Mouse (Mus musculus) midbrain, embryonic 14.5 days (tissue): ENCODE data around the gene Gabpa. TPM values are rescaled to one million over a fixed set of nuclear protein-coding genes. Genes with fewer than 3 reads are reported as not detected.

Source experiments
- ATAC-seq: fragments of 200-750 bp; cut with Nextera tagmentation; 2 replicates; pipeline ENCODE4 v1.8.0; 2017; ENCODE audit warnings: moderate number of reproducible peaks, moderate library complexity; ENCODE audit not compliant: low FRiP score, low TSS enrichment
- DNase-seq: peaks from one replicate; pipeline ENCODE4 v3.0.0-alpha.2; 2015
- H3K27ac ChIP-seq: fragments of 300-500 bp; sonication (generic); replicated peaks from 2 replicates; pipeline ENCODE4 v1.5.1; 2014; ENCODE audit warnings: mild to moderate bottlenecking, low read depth, low read length, moderate library complexity
- H3K27me3 ChIP-seq: fragments of 300-500 bp; sonication (generic); 2 replicates; pipeline ENCODE4 v1.6.1; 2014; ENCODE audit warnings: low read length, control low read depth, mixed read lengths; ENCODE audit not compliant: control insufficient read depth, insufficient read depth
- H3K36me3 ChIP-seq: fragments of 300-500 bp; sonication (generic); 2 replicates; pipeline ENCODE4 v1.6.1; 2014; ENCODE audit warnings: low read length, control low read depth; ENCODE audit not compliant: control insufficient read depth, insufficient read depth
- H3K4me1 ChIP-seq: fragments of 300-500 bp; sonication (generic); 2 replicates; pipeline ENCODE4 v1.6.1; 2014; ENCODE audit warnings: mild to moderate bottlenecking, antibody characterized with exemption, low read length, control low read depth; ENCODE audit not compliant: control insufficient read depth, insufficient read depth
- H3K4me2 ChIP-seq: fragments of 300-500 bp; sonication (generic); 2 replicates; pipeline ENCODE4 v1.6.1; 2014; ENCODE audit warnings: mild to moderate bottlenecking, low read length, moderate library complexity
- H3K4me3 ChIP-seq: fragments of 300-500 bp; sonication (generic); replicated peaks from 2 replicates; pipeline ENCODE4 v1.5.1; 2014; ENCODE audit warnings: low read depth, low read length
- H3K9ac ChIP-seq: fragments of 300-500 bp; sonication (generic); replicated peaks from 2 replicates; pipeline ENCODE4 v1.6.1; 2014; ENCODE audit warnings: mild to moderate bottlenecking, low read length, moderate library complexity
- H3K9me3 ChIP-seq: fragments of 300-500 bp; sonication (generic); 2 replicates; pipeline ENCODE4 v1.6.1; 2016; ENCODE audit warnings: low read length, control low read depth, mixed read lengths; ENCODE audit not compliant: control insufficient read depth
- WGBS: fragments of 180-500 bp; shearing (Covaris S2); extraction: QIAGEN DNeasy Blood & Tissue Kit; methylation state at CpG from one replicate; pipeline ENCODE4 v1.1.7; 2014; 5-methylcytosine and 5-hydroxymethylcytosine counted together
- polyA plus RNA-seq: library from polyadenylated mRNA; unstranded; fragments of >200 nt; fragmentation: Nextera tagmentation; extraction: Ambion mirVana; gene quantifications from 2 replicates; pipeline ENCODE4 v1.2.1, GENCODE M21; 2014

The Gabpa gene
- polyA plus RNA-seq = 18.4 and 24.9 TPM in 2 replicates

DNA sequence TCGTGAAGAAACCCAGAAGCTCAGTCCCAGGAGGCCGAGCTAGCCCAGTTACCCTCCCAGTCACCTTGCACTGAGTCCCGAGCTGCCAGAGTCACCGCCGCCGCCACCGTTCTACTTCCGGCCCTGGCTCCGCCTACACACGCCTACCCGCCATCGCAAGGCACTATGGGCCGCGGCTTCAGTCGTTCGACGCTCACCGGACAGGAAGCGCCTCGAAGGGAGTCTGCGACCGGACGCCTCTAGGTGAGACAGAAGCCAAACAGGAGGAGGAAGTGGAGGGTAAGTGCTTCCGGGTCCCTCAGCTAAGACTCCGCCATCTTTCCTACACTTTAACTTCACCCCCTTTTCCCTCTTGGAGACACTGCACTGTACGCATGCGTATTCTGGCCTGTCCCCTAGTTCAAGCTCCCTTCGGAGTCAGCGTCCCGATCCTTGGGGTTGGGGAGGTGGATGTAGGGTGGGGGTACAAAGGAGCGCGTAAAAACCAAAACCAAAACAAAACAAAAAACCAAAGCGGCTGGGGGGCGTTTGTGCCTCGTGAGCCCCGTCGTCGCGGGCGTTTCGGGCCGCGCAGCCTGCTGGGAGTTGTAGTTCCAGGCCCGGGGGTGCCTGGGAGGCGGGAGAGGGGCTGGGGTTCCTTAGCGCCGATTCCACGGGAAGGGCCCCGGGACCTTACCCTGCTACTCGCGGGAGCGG lies at the start of gene Gabpa:
Gene Gabpa, plus strand, starts transcription at position 181 of the 696 bp plus-strand sequence.
- peak; percentile 94 for ATAC-seq
- H3K9ac ChIP-seq = peak within 1 kb of the TSS; percentile 95
- peaks cover 34% of the 10 kb centered on the region for H3K36me3 ChIP-seq
- WGBS = under 1% methylated on average over 52 of the region's 52 CpGs
- no peaks in the 10 kb centered on the region for H3K27me3 ChIP-seq
- H3K27ac ChIP-seq = peak within 1 kb of the TSS; percentile 95
- H3K4me2 ChIP-seq = peak within 1 kb of the TSS; percentile 86
- DNase-seq = peak; percentile 95
- peak within 1 kb of the TSS; percentile 92 for H3K4me3 ChIP-seq
- no peaks in the 10 kb centered on the region for H3K9me3 ChIP-seq
- peaks cover 16% of the 10 kb centered on the region for H3K4me1 ChIP-seq

DNA sequence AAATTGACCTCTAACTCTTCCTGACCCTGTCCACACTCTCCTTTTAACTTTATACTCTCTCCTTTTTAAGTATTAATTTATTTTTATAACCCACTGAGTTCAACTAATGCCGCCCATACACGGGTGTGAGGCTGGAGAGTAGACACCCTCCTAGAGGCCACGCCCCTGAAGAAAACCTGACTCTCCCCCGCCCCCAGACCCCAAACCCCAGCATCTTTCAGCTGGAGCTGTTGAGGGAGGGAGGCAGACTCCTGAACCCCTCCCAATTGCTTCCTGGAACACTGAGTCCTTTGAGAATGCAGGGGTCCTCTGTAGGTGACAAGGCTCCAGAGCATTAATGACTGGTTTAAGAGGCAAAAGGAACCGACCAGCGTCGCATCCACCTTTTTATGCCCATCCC lies 49.8 kb upstream of the Gabpa start:
- H3K27ac ChIP-seq = no peak overlapping the region
- no peaks in the 10 kb centered on the region for H3K36me3 ChIP-seq
- no peak for ATAC-seq
- H3K4me1 ChIP-seq = peaks cover 4% of the 10 kb centered on the region; the same call in 1 of the 2 replicates
- no peaks in the 10 kb centered on the region for H3K27me3 ChIP-seq
- H3K9me3 ChIP-seq = no peaks in the 10 kb centered on the region
- H3K4me2 ChIP-seq = no peak overlapping the region
- no peak overlapping the region for H3K9ac ChIP-seq
- H3K4me3 ChIP-seq = no peak overlapping the region
- 14% methylated on average over 7 of the region's 7 CpGs for WGBS
- no peak for DNase-seq

DNA sequence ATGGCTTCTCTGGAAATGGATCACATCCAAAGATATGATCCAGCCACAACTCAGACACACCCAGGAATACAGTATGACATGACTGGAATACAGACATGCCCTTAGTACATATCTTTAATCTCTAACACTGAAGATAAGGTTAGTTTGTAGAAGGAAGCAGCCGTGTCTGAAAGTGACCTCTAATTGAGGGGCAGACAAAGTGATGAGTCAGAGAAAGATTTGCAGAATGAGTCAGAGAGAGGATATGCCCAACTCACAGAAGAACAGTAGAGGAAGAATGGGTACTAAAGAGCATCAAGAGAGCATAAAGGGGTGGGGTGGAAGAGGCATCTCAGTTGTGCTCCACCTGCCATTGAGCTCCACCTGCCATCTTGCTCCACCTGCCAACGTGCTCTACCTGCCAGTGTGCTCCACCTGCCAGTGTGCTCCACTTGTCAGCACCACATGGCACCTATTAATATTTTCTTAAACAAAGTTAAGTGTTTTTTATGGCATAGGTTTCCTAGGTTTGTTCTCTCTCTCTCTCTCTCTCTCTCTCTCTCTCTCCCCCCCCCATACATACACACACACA lies 44.0 kb upstream of the Gabpa start:
- Histone ChIP-seq H3K27ac (no peak overlapping the region), H3K4me1 (no peaks in the 10 kb centered on the region), H3K9ac (no peak overlapping the region), H3K36me3 (peaks cover 5% of the 10 kb centered on the region; the same call in 1 of the 2 replicates), H3K9me3 (0 out of 2 replicates have a peak, but pooled peaks cover 3% of the 10 kb centered on the region), H3K27me3 (no peaks in the 10 kb centered on the region), H3K4me2 (no peak overlapping the region), H3K4me3 (no peak overlapping the region)
- WGBS = 94% methylated on average over 2 of the region's 2 CpGs
- ATAC-seq (no peak), DNase-seq (no peak)

DNA sequence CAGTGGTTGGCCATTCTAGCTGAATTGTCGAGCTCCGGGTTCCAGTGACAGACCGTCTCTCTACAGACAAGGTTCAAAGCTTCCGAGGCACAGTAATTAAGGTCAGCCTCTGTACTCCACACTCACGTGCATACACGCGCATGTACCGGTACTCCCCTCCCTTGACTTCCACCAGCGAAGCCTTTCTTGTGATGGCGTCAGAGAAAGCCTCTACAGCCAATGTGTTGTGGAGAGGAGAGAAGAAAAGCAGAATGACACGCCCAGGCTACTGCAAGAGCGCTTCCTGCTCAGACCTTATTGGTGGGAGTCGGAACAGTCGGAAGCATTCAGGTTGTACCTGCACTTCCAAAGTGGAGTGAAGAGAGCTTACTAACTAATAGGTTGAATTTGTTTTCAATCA lies 41.3 kb upstream of the Gabpa start:
- H3K4me2 ChIP-seq = no peak overlapping the region
- DNase-seq = no peak
- no peak overlapping the region for H3K4me3 ChIP-seq
- H3K9me3 ChIP-seq = 0 out of 2 replicates have a peak, but pooled peaks cover 3% of the 10 kb centered on the region
- H3K36me3 ChIP-seq = peaks cover 5% of the 10 kb centered on the region; the same call in 1 of the 2 replicates
- no peak for ATAC-seq
- no peaks in the 10 kb centered on the region for H3K27me3 ChIP-seq
- WGBS = 94% methylated on average over 14 of the region's 14 CpGs
- no peak overlapping the region for H3K9ac ChIP-seq
- no peak overlapping the region for H3K27ac ChIP-seq
- no peaks in the 10 kb centered on the region for H3K4me1 ChIP-seq

DNA sequence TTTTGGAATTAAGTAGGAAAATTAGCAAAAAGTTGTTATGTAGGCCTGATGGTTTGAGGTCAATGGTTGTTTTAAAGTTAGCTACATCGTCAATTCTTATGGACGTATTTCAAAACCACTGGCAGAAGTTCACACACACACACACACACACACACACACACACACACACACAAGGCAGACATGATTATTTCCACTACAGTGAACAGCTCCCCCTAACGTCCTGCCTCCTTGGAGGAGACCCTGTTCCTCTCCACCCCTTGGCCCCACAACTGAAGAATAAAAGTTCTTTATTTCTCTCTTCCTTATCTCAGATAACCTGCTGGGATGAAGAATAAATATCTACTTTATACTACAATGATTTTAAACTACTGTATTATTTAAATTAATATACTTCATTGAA lies 39.4 kb upstream of the Gabpa start:
- H3K27ac ChIP-seq = no peak overlapping the region
- H3K9me3 ChIP-seq = 0 out of 2 replicates have a peak, but pooled peaks cover 3% of the 10 kb centered on the region
- H3K9ac ChIP-seq = no peak overlapping the region
- WGBS = 67% methylated on average over 3 of the region's 3 CpGs
- DNase-seq (no peak), ATAC-seq (no peak)
- H3K36me3 ChIP-seq = peaks cover 5% of the 10 kb centered on the region; the same call in 1 of the 2 replicates
- no peaks in the 10 kb centered on the region for H3K27me3 ChIP-seq
- H3K4me2 ChIP-seq = no peak overlapping the region
- H3K4me1 ChIP-seq = no peaks in the 10 kb centered on the region
- no peak overlapping the region for H3K4me3 ChIP-seq

DNA sequence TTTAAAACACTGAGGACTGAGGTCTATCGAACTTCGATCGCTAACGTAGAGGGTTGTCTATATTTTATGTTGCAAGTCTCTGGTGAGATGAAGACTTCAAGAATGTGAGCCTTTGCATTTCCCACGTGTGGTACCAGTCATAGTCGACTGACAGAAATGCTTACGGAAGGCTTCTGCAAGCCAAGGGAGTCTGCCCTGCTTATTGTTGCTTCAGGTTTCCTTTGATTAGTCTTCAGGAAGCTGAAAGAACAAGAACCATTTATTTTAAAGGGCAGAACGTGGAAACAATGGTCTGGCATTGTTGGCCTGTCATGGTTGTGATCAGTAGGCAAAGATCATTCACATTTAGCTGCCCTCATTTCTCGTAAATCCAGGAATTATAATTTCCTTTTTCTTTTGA lies 38.0 kb upstream of the Gabpa start:
- WGBS = 69% methylated on average over 9 of the region's 9 CpGs
- H3K4me2 ChIP-seq = no peak overlapping the region
- no peaks in the 10 kb centered on the region for H3K9me3 ChIP-seq
- H3K27me3 ChIP-seq = no peaks in the 10 kb centered on the region
- H3K4me1 ChIP-seq = no peaks in the 10 kb centered on the region
- no peak overlapping the region for H3K27ac ChIP-seq
- no peak for DNase-seq
- no peak overlapping the region for H3K4me3 ChIP-seq
- peaks cover 5% of the 10 kb centered on the region; the same call in 1 of the 2 replicates for H3K36me3 ChIP-seq
- no peak for ATAC-seq
- H3K9ac ChIP-seq = no peak overlapping the region

DNA sequence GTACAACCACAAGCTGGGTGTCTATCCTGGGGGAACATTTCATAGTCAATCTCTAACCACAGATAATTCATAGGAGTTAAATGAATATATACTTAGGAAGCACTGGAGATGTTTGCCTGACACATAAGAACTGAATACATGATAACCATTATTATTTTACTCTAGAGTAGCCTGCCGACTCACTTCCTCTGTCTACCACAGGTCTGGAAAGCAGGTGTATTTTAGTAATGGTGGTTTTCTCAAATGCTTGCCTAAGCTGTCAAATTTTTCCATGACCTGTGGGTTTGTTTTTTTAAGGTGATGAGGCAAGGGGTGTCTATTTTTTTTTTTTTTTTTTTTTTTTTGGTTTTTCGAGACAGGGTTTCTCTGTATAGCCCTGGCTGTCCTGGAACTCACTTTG lies 34.7 kb upstream of the Gabpa start:
- 96% methylated on average over 1 of the region's 2 CpGs for WGBS
- H3K27me3 ChIP-seq = no peaks in the 10 kb centered on the region
- no peak for DNase-seq

DNA sequence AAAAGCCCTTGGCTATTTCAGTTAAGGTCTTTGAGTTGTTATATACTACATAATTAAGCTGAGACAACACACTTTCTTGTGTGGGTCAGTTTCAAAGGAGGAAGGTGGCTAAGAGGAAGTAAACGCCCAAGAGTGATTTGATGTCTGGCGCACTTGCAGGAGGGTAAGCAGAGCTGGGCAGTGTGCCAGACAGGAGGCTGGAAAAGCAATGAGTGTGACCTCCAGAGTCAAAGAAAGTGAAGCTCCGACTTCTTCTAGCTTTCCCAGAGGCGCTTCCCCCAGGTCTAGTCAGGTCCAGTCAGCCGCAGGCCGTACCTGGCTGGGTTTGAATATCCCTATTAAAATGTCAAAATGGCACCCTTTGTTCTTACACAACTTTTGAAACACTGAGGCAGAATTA lies 32.5 kb upstream of the Gabpa start:
- no peak overlapping the region for H3K27ac ChIP-seq
- ATAC-seq = no peak

More for the DNA sequence above, 34.7 kb upstream of the Gabpa start:
- H3K9me3 ChIP-seq = no peaks in the 10 kb centered on the region
- no peak overlapping the region for H3K4me3 ChIP-seq
- no peaks in the 10 kb centered on the region for H3K36me3 ChIP-seq
- no peak overlapping the region for H3K27ac ChIP-seq
- H3K9ac ChIP-seq = no peak overlapping the region
- H3K4me1 ChIP-seq = no peaks in the 10 kb centered on the region
- H3K4me2 ChIP-seq = no peak overlapping the region
- ATAC-seq = no peak

DNA sequence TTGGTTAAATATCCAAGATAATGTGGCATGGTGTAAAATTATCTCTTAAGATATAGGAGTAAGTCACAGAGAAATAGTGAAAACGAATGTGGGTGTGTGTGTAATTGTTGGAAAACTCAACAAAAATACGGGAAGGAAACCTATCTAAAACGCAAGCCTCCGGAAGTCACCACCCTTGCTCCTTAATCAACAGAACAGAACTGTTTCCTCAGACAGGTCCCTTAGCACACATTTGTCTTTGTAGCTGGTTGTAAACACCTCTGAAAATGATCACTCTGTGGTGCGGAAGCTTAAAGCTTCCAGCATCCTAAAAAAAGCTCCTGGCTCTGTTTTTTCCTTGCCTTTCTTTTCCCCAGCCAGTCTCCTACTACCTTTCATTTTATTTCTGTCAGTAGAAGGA lies 29.9 kb upstream of the Gabpa start:
- no peak for DNase-seq
- Histone ChIP-seq H3K9ac (no peak overlapping the region), H3K36me3 (peaks cover 22% of the 10 kb centered on the region), H3K4me2 (no peak overlapping the region), H3K4me3 (no peak overlapping the region), H3K9me3 (no peaks in the 10 kb centered on the region), H3K27me3 (no peaks in the 10 kb centered on the region), H3K27ac (no peak overlapping the region), H3K4me1 (no peaks in the 10 kb centered on the region)
- no peak for ATAC-seq
- WGBS = 93% methylated on average over 5 of the region's 5 CpGs

More for the DNA sequence above, 32.5 kb upstream of the Gabpa start:
- Histone ChIP-seq H3K9me3 (no peaks in the 10 kb centered on the region), H3K27me3 (no peaks in the 10 kb centered on the region), H3K4me1 (no peaks in the 10 kb centered on the region), H3K4me2 (no peak overlapping the region), H3K4me3 (no peak overlapping the region), H3K36me3 (peaks cover 4% of the 10 kb centered on the region), H3K9ac (no peak overlapping the region)
- peak; percentile 24 for DNase-seq
- 79% methylated on average over 6 of the region's 6 CpGs for WGBS
